Mouse (Mus musculus) erythroblast, adult 5-6 weeks (primary cell): ENCODE data around the gene Lce1b. TPM values are rescaled to one million over a fixed set of nuclear protein-coding genes. Genes with fewer than 3 reads are reported as not detected.
A peak's percentile ranks its signal among the peaks of the same experiment; 100 is the strongest.

Source experiments
- ATAC-seq: replicated peaks from 2 replicates; pipeline ENCODE4 v1.8.0; 2016; ENCODE audit warnings: moderate number of reproducible peaks, mild to moderate bottlenecking, moderate TSS enrichment, inconsistent platforms; ENCODE audit not compliant: poor library complexity, low FRiP score, severe bottlenecking
- total RNA-seq, 2 experiments: library from RNA; stranded (forward) in 1 of 2; stranded (reverse) in 1 of 2; fragments of 150-400 nt in 1 of 2; fragments of 200-764, 138-1000 nt in 1 of 2; gene quantifications; 2 replicates each; pipeline versions ENCODE4 v1.2.3 to v1.2.4; 2015 to 2017; ENCODE audit warnings: low replicate concordance in 2 of 2

Lce1b gene
- not detected in 2 replicates for total RNA-seq (2015; ENCODE audit: low replicate concordance)
- not detected in 2 replicates for total RNA-seq (2017; ENCODE audit: low replicate concordance)

- ATAC-seq: no peak
These were observed at the start of gene Lce1b for GRCm38 (mm10) chr3:92656826-92657225. TSS of gene Lce1b (minus strand) at chr3:92656926.

GRCm38 (mm10) chr3:92694613-92695012 is 37.9 kb upstream of the Lce1b start:
- ATAC-seq: no peak

GRCm38 (mm10) chr3:92691688-92692087 is 35.0 kb upstream of the Lce1b start:
- no peak for ATAC-seq

- peak; percentile 95 for ATAC-seq
These were observed 32.4 kb upstream of the Lce1b start for GRCm38 (mm10) chr3:92689154-92689553.

- ATAC-seq: no peak
These were observed 30.4 kb upstream of the Lce1b start, which contains the start of gene Lce1d for GRCm38 (mm10) chr3:92687110-92687509. TSS of gene Lce1d (minus strand) at chr3:92687210.

- no peak for ATAC-seq
These were observed 22.2 kb upstream of the Lce1b start, which contains the start of gene Lce1c for GRCm38 (mm10) chr3:92678947-92679346. TSS of gene Lce1c (plus strand) at chr3:92679247.

GRCm38 (mm10) chr3:92670215-92670614 is 13.5 kb upstream of the Lce1b start, which contains the start of gene Lce1a2:
TSS of gene Lce1a2 (minus strand) at chr3:92670315.
- ATAC-seq: no peak

GRCm38 (mm10) chr3:92648207-92648606 is 8.5 kb downstream of the Lce1b start, which contains the start of gene Lce1a1:
TSS of gene Lce1a1 (minus strand) at chr3:92648307.
- no peak for ATAC-seq

- no peak for ATAC-seq
These were observed 16.9 kb downstream of the Lce1b start for GRCm38 (mm10) chr3:92639854-92640253.

- ATAC-seq: no peak
These were observed 18.1 kb downstream of the Lce1b start for GRCm38 (mm10) chr3:92638653-92638991.

- ATAC-seq: no peak
These were observed 18.7 kb downstream of the Lce1b start for GRCm38 (mm10) chr3:92637745-92638652.

- ATAC-seq: no peak
These were observed 35.2 kb downstream of the Lce1b start, which contains the start of gene Lce6a for GRCm38 (mm10) chr3:92621560-92621959. TSS of gene Lce6a (minus strand) at chr3:92621660.

- no peak for ATAC-seq
These were observed 46.9 kb downstream of the Lce1b start for GRCm38 (mm10) chr3:92609804-92610203.

GRCm38 (mm10) chr3:92607392-92607791 is 49.3 kb downstream of the Lce1b start, which contains the start of gene 2210017I01Rik:
TSS of gene 2210017I01Rik (minus strand) at chr3:92607492.
- no peak for ATAC-seq

Other genes starting within 250 kb of the Lce1b start
- gene Sprr2i, start 248.9 kb downstream of the Lce1b start, total RNA-seq (2015; ENCODE audit: low replicate concordance): not detected in 2 replicates
- gene Sprr2i, start 248.9 kb downstream of the Lce1b start, total RNA-seq (2017; ENCODE audit: low replicate concordance): not detected in 2 replicates
- gene Sprr2j-ps, start 238.8 kb downstream of the Lce1b start, total RNA-seq (2015; ENCODE audit: low replicate concordance): not detected in 2 replicates
- not detected in 2 replicates for gene Sprr2j-ps, start 238.8 kb downstream of the Lce1b start, total RNA-seq (2017; ENCODE audit: low replicate concordance)
- gene Gm9774, start 227.5 kb downstream of the Lce1b start, total RNA-seq (2015; ENCODE audit: low replicate concordance): 5.2 and 17.7 TPM in 2 replicates
- gene Gm9774, start 227.5 kb downstream of the Lce1b start, total RNA-seq (2017; ENCODE audit: low replicate concordance): 0.34 and 2.9 TPM in 2 replicates
- not detected in 2 replicates for gene Sprr2k, start 224.3 kb downstream of the Lce1b start, total RNA-seq (2015; ENCODE audit: low replicate concordance)
- not detected in 2 replicates for gene Sprr2k, start 224.3 kb downstream of the Lce1b start, total RNA-seq (2017; ENCODE audit: low replicate concordance)
- gene Sprr1b, start 218.1 kb downstream of the Lce1b start, total RNA-seq (2015; ENCODE audit: low replicate concordance): not detected in 2 replicates
- gene Sprr1b, start 218.1 kb downstream of the Lce1b start, total RNA-seq (2017; ENCODE audit: low replicate concordance): not detected in 2 replicates
- not detected in 2 replicates for gene Sprr3, start 198.2 kb downstream of the Lce1b start, total RNA-seq (2015; ENCODE audit: low replicate concordance)
- not detected in 2 replicates for gene Sprr3, start 198.2 kb downstream of the Lce1b start, total RNA-seq (2017; ENCODE audit: low replicate concordance)
- not detected in 2 replicates for gene Sprr1a, start 171.0 kb downstream of the Lce1b start, total RNA-seq (2015; ENCODE audit: low replicate concordance)
- gene Sprr1a, start 171.0 kb downstream of the Lce1b start, total RNA-seq (2017; ENCODE audit: low replicate concordance): not detected in 2 replicates
- gene Sprr4, start 156.4 kb downstream of the Lce1b start, total RNA-seq (2015; ENCODE audit: low replicate concordance): not detected in 2 replicates
- gene Sprr4, start 156.4 kb downstream of the Lce1b start, total RNA-seq (2017; ENCODE audit: low replicate concordance): not detected in 2 replicates
- not detected in 2 replicates for gene 2310046K23Rik, start 122.4 kb downstream of the Lce1b start, total RNA-seq (2015; ENCODE audit: low replicate concordance)
- gene 2310046K23Rik, start 122.4 kb downstream of the Lce1b start, total RNA-seq (2017; ENCODE audit: low replicate concordance): not detected in 2 replicates
- 1.0 TPM in 1 of 2 replicates, not detected in the other for gene Ivl, start 83.2 kb downstream of the Lce1b start, total RNA-seq (2015; ENCODE audit: low replicate concordance)
- gene Ivl, start 83.2 kb downstream of the Lce1b start, total RNA-seq (2017; ENCODE audit: low replicate concordance): 0.56 TPM in 1 of 2 replicates, not detected in the other
- gene Smcp, start 67.9 kb downstream of the Lce1b start, total RNA-seq (2015; ENCODE audit: low replicate concordance): not detected in 2 replicates
- not detected in 2 replicates for gene Smcp, start 67.9 kb downstream of the Lce1b start, total RNA-seq (2017; ENCODE audit: low replicate concordance)
- not detected in 2 replicates for gene 2210017I01Rik, start 49.4 kb downstream of the Lce1b start, total RNA-seq (2015; ENCODE audit: low replicate concordance)
- gene 2210017I01Rik, start 49.4 kb downstream of the Lce1b start, total RNA-seq (2017; ENCODE audit: low replicate concordance): not detected in 2 replicates
- gene Lce6a, start 35.3 kb downstream of the Lce1b start, total RNA-seq (2015; ENCODE audit: low replicate concordance): not detected in 2 replicates
- not detected in 2 replicates for gene Lce6a, start 35.3 kb downstream of the Lce1b start, total RNA-seq (2017; ENCODE audit: low replicate concordance)
- not detected in 2 replicates for gene Lce1a1, start 8.6 kb downstream of the Lce1b start, total RNA-seq (2015; ENCODE audit: low replicate concordance)
- gene Lce1a1, start 8.6 kb downstream of the Lce1b start, total RNA-seq (2017; ENCODE audit: low replicate concordance): not detected in 2 replicates
- gene Lce1a2, start 13.4 kb upstream of the Lce1b start, total RNA-seq (2015; ENCODE audit: low replicate concordance): not detected in 2 replicates
- not detected in 2 replicates for gene Lce1a2, start 13.4 kb upstream of the Lce1b start, total RNA-seq (2017; ENCODE audit: low replicate concordance)
- gene Lce1c, start 22.3 kb upstream of the Lce1b start, total RNA-seq (2015; ENCODE audit: low replicate concordance): not detected in 2 replicates
- gene Lce1c, start 22.3 kb upstream of the Lce1b start, total RNA-seq (2017; ENCODE audit: low replicate concordance): not detected in 2 replicates
- not detected in 2 replicates for gene Lce1d, start 30.3 kb upstream of the Lce1b start, total RNA-seq (2015; ENCODE audit: low replicate concordance)
- gene Lce1d, start 30.3 kb upstream of the Lce1b start, total RNA-seq (2017; ENCODE audit: low replicate concordance): not detected in 2 replicates
- not detected in 2 replicates for gene Lce1e, start 52.1 kb upstream of the Lce1b start, total RNA-seq (2015; ENCODE audit: low replicate concordance)
- not detected in 2 replicates for gene Lce1e, start 52.1 kb upstream of the Lce1b start, total RNA-seq (2017; ENCODE audit: low replicate concordance)
- not detected in 2 replicates for gene Lce1f, start 63.4 kb upstream of the Lce1b start, total RNA-seq (2015; ENCODE audit: low replicate concordance)
- gene Lce1f, start 63.4 kb upstream of the Lce1b start, total RNA-seq (2017; ENCODE audit: low replicate concordance): not detected in 2 replicates
- not detected in 2 replicates for gene Gm38119, start 82.2 kb upstream of the Lce1b start, total RNA-seq (2015; ENCODE audit: low replicate concordance)
- not detected in 2 replicates for gene Gm38119, start 82.2 kb upstream of the Lce1b start, total RNA-seq (2017; ENCODE audit: low replicate concordance)
- gene Lce1g, start 95.4 kb upstream of the Lce1b start, total RNA-seq (2015; ENCODE audit: low replicate concordance): not detected in 2 replicates
- not detected in 2 replicates for gene Lce1g, start 95.4 kb upstream of the Lce1b start, total RNA-seq (2017; ENCODE audit: low replicate concordance)
- not detected in 2 replicates for gene Lce1h, start 108.1 kb upstream of the Lce1b start, total RNA-seq (2015; ENCODE audit: low replicate concordance)
- not detected in 2 replicates for gene Lce1h, start 108.1 kb upstream of the Lce1b start, total RNA-seq (2017; ENCODE audit: low replicate concordance)
- gene Lce1i, start 122.0 kb upstream of the Lce1b start, total RNA-seq (2015; ENCODE audit: low replicate concordance): not detected in 2 replicates
- not detected in 2 replicates for gene Lce1i, start 122.0 kb upstream of the Lce1b start, total RNA-seq (2017; ENCODE audit: low replicate concordance)
- gene Lce1j, start 133.6 kb upstream of the Lce1b start, total RNA-seq (2015; ENCODE audit: low replicate concordance): not detected in 2 replicates
- gene Lce1j, start 133.6 kb upstream of the Lce1b start, total RNA-seq (2017; ENCODE audit: low replicate concordance): not detected in 2 replicates
- not detected in 2 replicates for gene Lce1k, start 151.0 kb upstream of the Lce1b start, total RNA-seq (2015; ENCODE audit: low replicate concordance)
- gene Lce1k, start 151.0 kb upstream of the Lce1b start, total RNA-seq (2017; ENCODE audit: low replicate concordance): not detected in 2 replicates
- not detected in 2 replicates for gene Kprp, start 170.3 kb upstream of the Lce1b start, total RNA-seq (2015; ENCODE audit: low replicate concordance)
- not detected in 2 replicates for gene Kprp, start 170.3 kb upstream of the Lce1b start, total RNA-seq (2017; ENCODE audit: low replicate concordance)
- gene Lce1l, start 194.4 kb upstream of the Lce1b start, total RNA-seq (2015; ENCODE audit: low replicate concordance): not detected in 2 replicates
- gene Lce1l, start 194.4 kb upstream of the Lce1b start, total RNA-seq (2017; ENCODE audit: low replicate concordance): not detected in 2 replicates
- not detected in 2 replicates for gene 2310050C09Rik, start 213.3 kb upstream of the Lce1b start, total RNA-seq (2015; ENCODE audit: low replicate concordance)
- not detected in 2 replicates for gene 2310050C09Rik, start 213.3 kb upstream of the Lce1b start, total RNA-seq (2017; ENCODE audit: low replicate concordance)